Mouse (Mus musculus) yolk sac, embryonic 10.5 days (tissue): ENCODE results near the gene Traf3ip1.
A peak's percentile ranks its signal among the peaks of the same experiment; 100 is the strongest.

Experiments
- DNase-seq: peaks from one replicate; pipeline ENCODE4 v3.0.0-alpha.2; 2017; ENCODE audit warnings: low spot score

Gene Traf3ip1

GRCm38 (mm10) chr1:91494457-91495140 lies at the start of gene Traf3ip1:
Gene Traf3ip1 (plus strand): TSS chr1:91494647.
- peak; percentile 88 for DNase-seq

GRCm38 (mm10) chr1:91444841-91445830 lies 49.3 kb upstream of the Traf3ip1 start:
- DNase-seq: no peak

GRCm38 (mm10) chr1:91446060-91446459 lies 48.4 kb upstream of the Traf3ip1 start:
- peak; percentile 80 for DNase-seq

- no peak for DNase-seq
These were observed 47.9 kb upstream of the Traf3ip1 start for GRCm38 (mm10) chr1:91446511-91446910.

GRCm38 (mm10) chr1:91448688-91449087 lies 45.8 kb upstream of the Traf3ip1 start:
- DNase-seq: no peak

GRCm38 (mm10) chr1:91450851-91451250 lies 43.6 kb upstream of the Traf3ip1 start:
- no peak for DNase-seq

- no peak for DNase-seq
These were observed 42.8 kb upstream of the Traf3ip1 start for GRCm38 (mm10) chr1:91451547-91452084.

GRCm38 (mm10) chr1:91453932-91454331 lies 40.5 kb upstream of the Traf3ip1 start:
- peak; percentile 47 for DNase-seq

GRCm38 (mm10) chr1:91454366-91454765 lies 40.1 kb upstream of the Traf3ip1 start:
- no peak for DNase-seq

- DNase-seq: no peak
These were observed 39.5 kb upstream of the Traf3ip1 start for GRCm38 (mm10) chr1:91454927-91455326.

GRCm38 (mm10) chr1:91455661-91456161 lies 38.7 kb upstream of the Traf3ip1 start:
- peak; percentile 86 for DNase-seq

- peak; percentile 82 for DNase-seq
These were observed 38.1 kb upstream of the Traf3ip1 start for GRCm38 (mm10) chr1:91456301-91456801.

GRCm38 (mm10) chr1:91457116-91457515 lies 37.3 kb upstream of the Traf3ip1 start:
- no peak for DNase-seq

GRCm38 (mm10) chr1:91457698-91458097 lies 36.7 kb upstream of the Traf3ip1 start:
- no peak for DNase-seq

GRCm38 (mm10) chr1:91458223-91458861 lies 36.1 kb upstream of the Traf3ip1 start:
- DNase-seq: no peak

GRCm38 (mm10) chr1:91459059-91459809 lies 35.2 kb upstream of the Traf3ip1 start, which contains the start of gene Per2:
Gene Per2 (minus strand): TSS chr1:91459324.
- peak; percentile 99 for DNase-seq

GRCm38 (mm10) chr1:91460069-91460468 lies 34.4 kb upstream of the Traf3ip1 start:
- DNase-seq: no peak

GRCm38 (mm10) chr1:91460564-91460963 lies 33.9 kb upstream of the Traf3ip1 start:
- DNase-seq: no peak

GRCm38 (mm10) chr1:91463336-91463995 lies 31.0 kb upstream of the Traf3ip1 start:
- no peak for DNase-seq

GRCm38 (mm10) chr1:91464436-91464835 lies 30.0 kb upstream of the Traf3ip1 start:
- DNase-seq: no peak
